Mouse (Mus musculus) spleen, postnatal 4 days (tissue): ENCODE measurements at regions not wholly inside any gene's neighbourhood (a gene's known extent, or its start where the extent isn't known, plus 50 kb on each side); places are given as distances from the start of the nearest gene placed in this dataset.

Source experiments
- DNase-seq, 2 experiments: peaks; one replicate each; pipeline ENCODE4 v3.0.0; 2022; ENCODE audit warnings: low spot score in 2 of 2

- no peak for DNase-seq
Measured at GRCm38 (mm10) chr5:53329591-53329990, 62.7 kb downstream of the Smim20 start.

GRCm38 (mm10) chr5:53336704-53337103 is 69.8 kb downstream of the Smim20 start:
- no peak for DNase-seq

GRCm38 (mm10) chr5:53337816-53338215 is 70.9 kb downstream of the Smim20 start:
- DNase-seq, result no peak

GRCm38 (mm10) chr5:53345164-53345563 is 78.3 kb downstream of the Smim20 start:
- DNase-seq, result no peak

- DNase-seq, result no peak
Measured at GRCm38 (mm10) chr5:53346028-53346427, 79.1 kb downstream of the Smim20 start.

GRCm38 (mm10) chr5:53346756-53347155 is 79.9 kb downstream of the Smim20 start:
- DNase-seq, result no peak

- DNase-seq, result no peak
Measured at GRCm38 (mm10) chr5:53352852-53353251, 86.0 kb downstream of the Smim20 start.

GRCm38 (mm10) chr5:53354296-53354695 is 87.4 kb downstream of the Smim20 start:
- no peak for DNase-seq

GRCm38 (mm10) chr5:53355069-53355468 is 88.2 kb downstream of the Smim20 start:
- DNase-seq, result peak; percentile 54 to 81

GRCm38 (mm10) chr5:53357086-53357608 is 90.3 kb downstream of the Smim20 start:
- no peak for DNase-seq

- no peak for DNase-seq
Measured at GRCm38 (mm10) chr5:53358181-53358580, 91.3 kb downstream of the Smim20 start.

- DNase-seq, result no peak
Measured at GRCm38 (mm10) chr5:53359887-53360286, 93.0 kb downstream of the Smim20 start.

GRCm38 (mm10) chr5:53361295-53361694 is 94.4 kb downstream of the Smim20 start:
- DNase-seq, result no peak

GRCm38 (mm10) chr5:53363898-53364297 is 97.0 kb downstream of the Smim20 start:
- no peak for DNase-seq

- DNase-seq, result no peak
Measured at GRCm38 (mm10) chr5:53366882-53367561, 98.9 kb upstream of the Rbpj start.

GRCm38 (mm10) chr5:53370272-53370671 is 95.7 kb upstream of the Rbpj start:
- DNase-seq, result no peak

GRCm38 (mm10) chr5:53371638-53372037 is 94.3 kb upstream of the Rbpj start:
- DNase-seq, result no peak

GRCm38 (mm10) chr5:53373315-53373714 is 92.6 kb upstream of the Rbpj start:
- no peak for DNase-seq

- DNase-seq, result no peak
Measured at GRCm38 (mm10) chr5:53376856-53377255, 89.1 kb upstream of the Rbpj start.

GRCm38 (mm10) chr5:53377698-53378097 is 88.3 kb upstream of the Rbpj start:
- no peak for DNase-seq

GRCm38 (mm10) chr5:53378106-53378505 is 87.8 kb upstream of the Rbpj start:
- no peak for DNase-seq

GRCm38 (mm10) chr5:53378599-53378998 is 87.4 kb upstream of the Rbpj start:
- no peak for DNase-seq

GRCm38 (mm10) chr5:53379612-53380011 is 86.3 kb upstream of the Rbpj start:
- DNase-seq, result no peak

- no peak for DNase-seq
Measured at GRCm38 (mm10) chr5:53380203-53380602, 85.7 kb upstream of the Rbpj start.
